Mouse (Mus musculus) heart, embryonic 14.5 days (tissue): ENCODE measurements around the gene Dram1. TPM values are rescaled to one million over a fixed set of nuclear protein-coding genes. Genes with fewer than 3 reads are reported as not detected.

ENCODE experiments used
- ATAC-seq: fragments of 200-750 bp; cut with Nextera tagmentation; 2 replicates; pipeline ENCODE4 v1.8.0; 2017; ENCODE audit warnings: low read depth, moderate TSS enrichment; ENCODE audit not compliant: insufficient number of reproducible peaks, insufficient read depth, low FRiP score
- H3K27ac ChIP-seq, 2 experiments: fragments of 200-500 bp in 1 of 2; fragments of 300-500 bp in 1 of 2; sonication (generic) in 1 of 2; replicated peaks in 1 of 2; 2 replicates each; pipeline ENCODE4 v1.5.1; 2012 to 2014; ENCODE audit warnings: low read depth in 2 of 2, low read length in 2 of 2, control low read depth in 1 of 2, mild to moderate bottlenecking in 1 of 2, mixed read lengths in 1 of 2; ENCODE audit not compliant: control insufficient read depth in 1 of 2, insufficient read depth in 1 of 2
- H3K27me3 ChIP-seq: fragments of 300-500 bp; sonication (generic); 2 replicates; pipeline ENCODE4 v1.6.1; 2014; ENCODE audit warnings: mild to moderate bottlenecking, low read length, control low read depth; ENCODE audit not compliant: control insufficient read depth, insufficient read depth
- H3K36me3 ChIP-seq: fragments of 300-500 bp; sonication (generic); 2 replicates; pipeline ENCODE4 v1.6.1; 2014; ENCODE audit warnings: mild to moderate bottlenecking, control low read depth, low read length, mixed read lengths; ENCODE audit not compliant: control insufficient read depth, insufficient read depth
- H3K4me1 ChIP-seq, 2 experiments: fragments of 200-500 bp in 1 of 2; fragments of 300-500 bp in 1 of 2; sonication (generic) in 1 of 2; 2 replicates each; pipeline ENCODE4 v1.6.1; 2012 to 2014; ENCODE audit warnings: low read length in 2 of 2, control low read depth in 1 of 2, mixed read lengths in 1 of 2; ENCODE audit not compliant: control insufficient read depth in 2 of 2, insufficient read depth in 2 of 2
- H3K4me2 ChIP-seq: fragments of 300-500 bp; sonication (generic); 2 replicates; pipeline ENCODE4 v1.6.1; 2014; ENCODE audit warnings: mild to moderate bottlenecking, low read length
- H3K4me3 ChIP-seq, 2 experiments: fragments of 200-500 bp in 1 of 2; fragments of 300-500 bp in 1 of 2; sonication (generic) in 1 of 2; 2 replicates each; pipeline ENCODE4 v1.5.1; 2012 to 2014; ENCODE audit warnings: low read length in 2 of 2, mild to moderate bottlenecking in 2 of 2, control low read depth in 1 of 2, low read depth in 1 of 2, moderate library complexity in 1 of 2; ENCODE audit not compliant: control insufficient read depth in 1 of 2, insufficient read depth in 1 of 2
- H3K9ac ChIP-seq: fragments of 300-500 bp; sonication (generic); 2 replicates; pipeline ENCODE4 v1.6.1; 2014; ENCODE audit warnings: mild to moderate bottlenecking, low read length
- H3K9me3 ChIP-seq: fragments of 300-500 bp; sonication (generic); 2 replicates; pipeline ENCODE4 v1.6.1; 2016; ENCODE audit warnings: low read length, control low read depth; ENCODE audit not compliant: control insufficient read depth
- WGBS: fragments of 180-500 bp; shearing (Covaris S2); extraction: QIAGEN DNeasy Blood & Tissue Kit; methylation state at CpG from one replicate; pipeline ENCODE4 v1.1.7; 2014; 5-methylcytosine and 5-hydroxymethylcytosine counted together
- polyA plus RNA-seq: library from polyadenylated mRNA; unstranded; fragments of >200 nt; fragmentation: Nextera tagmentation; extraction: Ambion mirVana; gene quantifications from 2 replicates; pipeline ENCODE4 v1.2.1, GENCODE M21; 2014

Gene Dram1
- polyA plus RNA-seq, 1 experiment from 2014 or later: 0.74 TPM

DNA sequence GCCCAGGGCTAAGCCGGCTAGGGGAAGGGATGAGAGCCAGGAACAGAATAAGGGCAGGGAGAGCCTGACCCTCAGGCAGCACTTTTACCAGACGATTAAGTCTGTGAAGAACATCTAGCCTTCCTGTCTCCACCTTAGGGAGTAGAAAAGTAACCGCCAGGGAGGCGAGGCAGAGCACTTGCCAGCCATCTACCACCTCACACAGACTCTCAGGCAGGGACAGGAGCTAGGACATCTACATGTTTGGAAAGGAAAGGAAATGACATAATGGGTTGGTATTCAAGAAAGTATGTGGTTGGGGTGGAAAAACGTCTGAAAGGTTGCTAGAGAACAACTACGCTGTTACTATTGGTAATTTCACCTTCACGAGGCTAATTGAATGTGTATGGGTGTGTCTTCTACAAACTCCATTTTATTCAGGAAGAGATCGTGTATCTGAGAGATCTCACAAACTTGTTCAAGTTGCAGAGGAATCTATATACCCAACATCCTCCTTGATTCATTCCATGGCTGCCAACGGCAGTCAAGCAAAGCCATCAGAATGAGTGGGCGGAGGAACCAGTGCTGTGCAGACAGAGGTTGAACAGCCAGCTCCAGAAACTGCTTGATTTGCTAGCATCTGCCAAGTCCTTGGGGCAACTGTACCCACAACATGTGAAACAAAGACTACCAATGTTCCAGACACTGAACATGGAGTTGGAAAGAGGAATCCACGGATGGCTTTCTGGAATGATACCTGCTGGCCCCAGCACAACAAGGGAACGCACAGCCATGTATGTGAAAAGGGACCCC lies 32.2 kb downstream of the Dram1 start:
- no peak for ATAC-seq
- Histone ChIP-seq H3K27ac (no peak overlapping the region; a peak in 1 of 4 replicates), H3K36me3 (no peaks in the 10 kb centered on the region), H3K9ac (no peak overlapping the region), H3K4me1 (peaks cover 5% of the 10 kb centered on the region in 2 experiments; a peak in 2 of 4 replicates), H3K27me3 (no peaks in the 10 kb centered on the region), H3K9me3 (no peaks in the 10 kb centered on the region), H3K4me2 (peak overlapping the region; percentile 43), H3K4me3 (no peak overlapping the region)
- 62% methylated on average over 12 of the region's 12 CpGs for WGBS

DNA sequence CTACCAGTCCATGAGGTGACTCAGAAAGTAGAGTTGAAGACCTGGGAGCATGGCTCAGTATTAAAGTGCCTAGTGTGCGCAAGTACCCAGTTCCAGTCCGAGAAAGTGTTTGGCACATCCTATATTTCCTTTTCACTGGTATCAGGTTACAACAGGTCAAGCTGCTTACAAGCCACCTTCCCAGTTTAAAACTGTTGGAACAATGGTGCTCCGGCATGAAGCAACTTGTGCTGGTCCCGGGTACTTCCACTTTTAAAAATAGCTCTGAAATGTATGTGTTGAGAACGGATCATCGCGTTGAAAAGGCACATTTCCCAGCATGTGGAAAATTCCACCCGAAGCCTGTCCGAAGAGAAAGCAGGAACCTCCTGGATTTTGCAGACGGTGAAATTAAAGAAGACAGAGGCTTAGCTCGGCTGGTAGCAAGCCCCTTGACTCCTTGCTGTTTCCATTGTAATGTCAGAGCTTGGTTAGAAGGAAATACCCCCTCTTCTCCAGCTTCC lies 32.9 kb downstream of the Dram1 start:
- no peak overlapping the region; a peak in 1 of 4 replicates for H3K27ac ChIP-seq
- no peaks in the 10 kb centered on the region for H3K36me3 ChIP-seq
- H3K9ac ChIP-seq: no peak overlapping the region
- H3K4me3 ChIP-seq: 0 out of 4 replicates have a peak overlapping the region, but pooled peaks of 1 of the 2 experiments have one; percentile 1
- peaks cover 5% of the 10 kb centered on the region in 2 experiments; a peak in 2 of 4 replicates for H3K4me1 ChIP-seq
- WGBS: 34% methylated on average over 11 of the region's 11 CpGs
- H3K27me3 ChIP-seq: no peaks in the 10 kb centered on the region
- no peak for ATAC-seq
- H3K4me2 ChIP-seq: peak overlapping the region; percentile 43
- H3K9me3 ChIP-seq: no peaks in the 10 kb centered on the region

GRCm38 (mm10) chr10:88341368-88341767 lies 37.5 kb downstream of the Dram1 start:
- Histone ChIP-seq H3K9me3 (no peaks in the 10 kb centered on the region), H3K36me3 (no peaks in the 10 kb centered on the region), H3K4me3 (no peak overlapping the region), H3K27me3 (no peaks in the 10 kb centered on the region), H3K27ac (no peak overlapping the region), H3K9ac (no peak overlapping the region), H3K4me1 (peaks cover 3 to 4% of the 10 kb centered on the region in 2 experiments; a peak in 2 of 4 replicates), H3K4me2 (no peak overlapping the region)
- ATAC-seq: no peak
- 84% methylated on average over 6 of the region's 6 CpGs for WGBS

DNA sequence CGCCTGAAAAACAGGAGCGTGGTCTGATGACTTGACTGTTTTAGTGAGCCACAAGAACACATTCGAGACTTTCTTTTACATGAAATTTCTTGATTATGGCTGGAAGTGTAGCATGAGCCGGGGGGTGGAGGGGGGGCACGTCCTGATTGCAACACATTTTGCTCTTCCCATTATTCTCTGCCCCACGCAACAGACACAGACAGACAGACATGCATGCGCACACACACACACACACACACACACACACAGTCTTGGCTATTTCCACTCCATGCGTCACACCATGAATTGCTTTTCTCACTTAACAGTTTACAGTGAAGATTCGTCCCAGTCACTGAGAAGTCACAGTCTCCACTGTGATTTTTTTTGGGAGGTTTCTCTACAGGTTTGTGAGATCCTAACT lies 38.2 kb downstream of the Dram1 start:
- no peak overlapping the region for H3K27ac ChIP-seq
- H3K9me3 ChIP-seq: no peaks in the 10 kb centered on the region
- no peak overlapping the region for H3K4me3 ChIP-seq
- H3K36me3 ChIP-seq: no peaks in the 10 kb centered on the region
- H3K4me1 ChIP-seq: no peaks in the 10 kb centered on the region
- no peaks in the 10 kb centered on the region for H3K27me3 ChIP-seq
- no peak overlapping the region for H3K9ac ChIP-seq
- 81% methylated on average over 9 of the region's 9 CpGs for WGBS
- H3K4me2 ChIP-seq: no peak overlapping the region
- ATAC-seq: no peak

DNA sequence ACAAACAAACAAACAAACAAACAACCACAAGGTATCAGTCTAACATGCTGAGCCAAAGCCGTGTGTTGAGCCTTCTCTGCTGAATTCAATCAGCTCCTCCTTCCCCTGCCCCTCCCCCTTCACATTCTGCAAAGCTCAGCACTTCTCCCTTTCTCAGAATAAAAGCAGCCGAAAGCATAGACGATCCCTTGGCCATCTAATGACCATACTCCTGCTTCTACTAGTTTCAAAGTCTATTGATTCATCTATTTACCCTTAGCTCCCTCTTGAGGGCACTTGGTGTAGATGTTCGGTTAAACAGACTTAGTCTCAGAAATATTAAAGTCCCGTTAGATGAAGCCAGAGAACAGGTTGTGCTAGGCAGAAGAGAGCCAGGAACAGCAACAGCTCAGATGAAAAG lies 48.2 kb downstream of the Dram1 start:
- Histone ChIP-seq H3K9ac (no peak overlapping the region), H3K4me1 (no peaks in the 10 kb centered on the region), H3K9me3 (no peaks in the 10 kb centered on the region), H3K27ac (no peak overlapping the region), H3K27me3 (no peaks in the 10 kb centered on the region), H3K4me3 (no peak overlapping the region), H3K36me3 (no peaks in the 10 kb centered on the region), H3K4me2 (no peak overlapping the region)
- WGBS: 31% methylated on average over 5 of the region's 5 CpGs
- no peak for ATAC-seq

DNA sequence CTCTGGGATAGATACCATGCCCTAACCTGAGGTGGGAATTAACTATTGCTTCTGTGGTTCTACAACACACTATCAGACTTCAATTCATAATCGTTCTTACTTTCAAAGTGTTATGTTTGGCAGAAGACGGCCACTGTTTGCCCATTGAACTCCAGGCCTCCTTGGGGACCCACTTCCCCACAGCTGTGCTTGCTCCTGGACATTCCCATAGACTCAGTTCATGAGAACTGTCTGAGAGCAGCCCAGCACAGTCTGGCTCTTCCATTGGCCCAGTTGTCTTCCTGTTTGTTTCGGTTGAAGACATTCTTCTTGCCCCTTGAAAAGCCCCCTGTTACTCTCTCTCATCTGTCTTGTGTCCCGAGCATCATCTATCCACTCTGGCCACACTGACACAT lies 50.8 kb downstream of the Dram1 start:
- Histone ChIP-seq H3K36me3 (no peaks in the 10 kb centered on the region), H3K4me3 (no peak overlapping the region), H3K4me2 (no peak overlapping the region), H3K9ac (no peak overlapping the region), H3K9me3 (no peaks in the 10 kb centered on the region), H3K27me3 (no peaks in the 10 kb centered on the region), H3K27ac (no peak overlapping the region), H3K4me1 (no peaks in the 10 kb centered on the region)
- ATAC-seq: no peak
- 59% methylated on average over 4 of the region's 4 CpGs for WGBS

GRCm38 (mm10) chr10:88327160-88328055 lies 51.5 kb downstream of the Dram1 start:
- Histone ChIP-seq H3K27me3 (no peaks in the 10 kb centered on the region), H3K4me2 (peak overlapping the region; percentile 42; the same call in 1 of the 2 replicates), H3K9me3 (no peaks in the 10 kb centered on the region), H3K4me1 (no peaks in the 10 kb centered on the region), H3K9ac (no peak overlapping the region), H3K36me3 (no peaks in the 10 kb centered on the region), H3K4me3 (no peak overlapping the region), H3K27ac (no peak overlapping the region)
- no peak for ATAC-seq
- WGBS: 45% methylated on average over 11 of the region's 11 CpGs
